Mouse (Mus musculus) macrophage (primary cell): ENCODE data around the gene 1810046K07Rik. TPM values are rescaled to one million over a fixed set of nuclear protein-coding genes. Genes with fewer than 3 reads are reported as not detected.

ENCODE experiments used
- H3K27ac ChIP-seq: fragments of 350-480 bp; formaldehyde crosslinking; 2 replicates; pipeline ENCODE4 v1.9.0; 2021
- H3K36me3 ChIP-seq: fragments of 350-480 bp; formaldehyde crosslinking; 2 replicates; pipeline ENCODE4 v1.9.0; 2021; ENCODE audit errors: inconsistent target
- H3K4me3 ChIP-seq: fragments of 350-480 bp; formaldehyde crosslinking; 2 replicates; pipeline ENCODE4 v1.9.0; 2021; ENCODE audit errors: inconsistent target
- H3K79me2 ChIP-seq: fragments of 350-480 bp; formaldehyde crosslinking; 2 replicates; pipeline ENCODE4 v1.9.0; 2021; ENCODE audit errors: inconsistent target
- WGBS: methylation state at CpG from one replicate; pipeline ENCODE4 v1.1.7; 2026; ENCODE audit warnings: inconsistent platforms; ENCODE audit not compliant: missing documents; 5-methylcytosine and 5-hydroxymethylcytosine counted together
- polyA plus RNA-seq: library from polyadenylated mRNA; stranded (reverse); fragments of 250-400 nt; gene quantifications from 3 replicates; pipeline ENCODE4 v1.2.4, GENCODE M21; 2018; ENCODE audit warnings: inconsistent platforms

The 1810046K07Rik gene
- polyA plus RNA-seq, 1 experiment from 2014 or later, result not detected

DNA sequence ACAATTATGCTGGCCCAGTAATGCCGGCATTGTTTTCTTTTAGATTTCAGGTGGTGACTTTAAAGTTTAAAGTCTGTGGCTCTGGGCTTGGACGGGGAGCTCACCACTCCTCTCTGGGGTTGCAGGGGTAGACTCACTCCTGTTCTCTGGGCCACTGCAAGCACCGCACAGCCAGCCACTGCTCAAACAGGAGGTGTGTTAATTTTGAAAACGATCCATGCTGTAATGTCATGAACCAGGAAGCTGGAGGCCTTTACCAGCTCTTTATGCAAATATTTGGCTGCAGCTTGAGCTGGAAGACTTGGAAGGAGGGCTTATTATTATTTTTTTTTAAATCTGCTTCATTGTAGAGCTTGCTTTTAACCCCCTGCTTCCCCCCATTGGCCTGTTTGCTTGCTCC, 54.0 kb downstream of the 1810046K07Rik start:
- Histone ChIP-seq H3K4me3 (no peak overlapping the region), H3K79me2 (no peaks in the 10 kb centered on the region), H3K36me3 (no peaks in the 10 kb centered on the region), H3K27ac (no peak overlapping the region)
- WGBS, result 50% methylated on average over 4 of the region's 4 CpGs

DNA sequence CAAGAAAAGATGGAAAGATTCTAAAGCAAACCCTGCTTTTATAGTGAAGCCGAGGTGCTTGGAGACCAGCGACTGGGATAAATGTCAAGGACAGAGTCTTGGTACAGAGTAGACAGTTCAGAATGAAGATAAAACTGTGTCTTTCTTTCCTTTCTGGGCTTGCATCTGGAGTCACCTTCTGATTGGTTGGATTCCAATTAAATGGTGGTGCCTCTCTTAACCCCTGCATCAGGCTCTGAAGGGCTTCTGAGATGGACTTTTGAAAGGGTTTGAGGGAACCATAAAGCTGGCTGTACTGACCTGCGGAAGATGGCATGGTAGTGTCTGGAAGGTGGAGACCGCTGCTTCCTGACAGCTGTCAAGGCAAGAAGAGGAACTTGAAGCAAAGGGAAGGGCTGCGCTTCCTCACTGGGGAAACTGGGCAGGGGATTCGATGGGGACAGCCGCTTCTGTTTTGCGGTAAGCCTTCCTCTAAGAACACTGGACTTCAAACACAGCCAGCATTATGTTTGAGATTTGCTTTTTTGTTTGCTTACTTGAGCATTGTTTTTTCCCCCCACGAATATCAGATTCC, 55.0 kb downstream of the 1810046K07Rik start:
- H3K79me2 ChIP-seq, result no peaks in the 10 kb centered on the region
- H3K27ac ChIP-seq, result no peak overlapping the region
- WGBS, result 29% methylated on average over 9 of the region's 9 CpGs
- no peaks in the 10 kb centered on the region for H3K36me3 ChIP-seq
- H3K4me3 ChIP-seq, result no peak overlapping the region

- no peak overlapping the region for H3K4me3 ChIP-seq
- WGBS, result 66% methylated on average over 5 of the region's 5 CpGs
- no peaks in the 10 kb centered on the region for H3K36me3 ChIP-seq
- H3K79me2 ChIP-seq, result no peaks in the 10 kb centered on the region
- no peak overlapping the region for H3K27ac ChIP-seq
Observed at GRCm38 (mm10) chr9:51272102-51272501, 56.6 kb downstream of the 1810046K07Rik start.

DNA sequence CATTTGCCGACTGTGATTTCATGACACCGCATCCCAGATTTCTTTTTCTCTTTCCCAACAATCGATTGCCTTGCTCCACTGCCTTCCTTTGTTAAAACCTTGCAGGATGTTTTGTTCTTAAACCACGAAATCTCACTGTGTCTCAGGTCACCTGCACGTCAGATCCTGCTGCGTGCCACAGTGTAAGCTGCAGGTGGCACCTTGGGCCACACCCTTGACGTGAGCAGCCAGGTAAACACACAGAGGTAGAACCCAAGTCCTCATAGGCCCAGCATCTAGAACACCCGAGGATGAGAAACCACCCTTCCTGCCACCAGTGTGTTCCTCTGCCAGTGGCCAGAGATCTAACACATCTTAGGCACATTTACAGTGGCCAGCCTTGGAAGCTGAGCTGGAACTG, 57.6 kb downstream of the 1810046K07Rik start:
- no peaks in the 10 kb centered on the region for H3K36me3 ChIP-seq
- no peak overlapping the region for H3K27ac ChIP-seq
- H3K4me3 ChIP-seq, result no peak overlapping the region
- WGBS, result 94% methylated on average over 8 of the region's 8 CpGs
- H3K79me2 ChIP-seq, result no peaks in the 10 kb centered on the region

DNA sequence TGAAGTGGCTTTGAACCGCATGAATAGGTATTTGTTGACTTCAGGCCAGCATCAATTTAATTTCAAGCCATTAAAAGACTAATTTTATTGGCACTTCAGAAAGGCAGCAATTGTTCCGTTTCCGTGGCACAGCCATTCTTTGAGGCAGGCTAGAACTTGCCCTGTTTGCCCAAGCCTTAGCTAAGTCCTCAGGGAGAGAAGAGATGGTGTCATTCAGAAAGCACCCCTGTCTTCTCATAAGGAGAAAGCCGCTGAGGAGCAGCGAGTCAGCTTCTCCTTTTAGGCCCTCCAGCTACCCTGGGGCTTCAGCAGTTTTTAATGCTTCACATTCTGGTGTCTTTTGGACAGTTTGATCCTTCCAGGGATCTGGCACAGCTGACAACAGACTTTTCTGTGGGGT, 59.9 kb downstream of the 1810046K07Rik start:
- H3K79me2 ChIP-seq, result no peaks in the 10 kb centered on the region
- 84% methylated on average over 5 of the region's 5 CpGs for WGBS
- H3K27ac ChIP-seq, result no peak overlapping the region
- H3K4me3 ChIP-seq, result no peak overlapping the region
- no peaks in the 10 kb centered on the region for H3K36me3 ChIP-seq

- H3K4me3 ChIP-seq, result no peak overlapping the region
- WGBS, result 92% methylated on average over 5 of the region's 5 CpGs
Observed at GRCm38 (mm10) chr9:51258426-51258825, 70.3 kb downstream of the 1810046K07Rik start.

GRCm38 (mm10) chr9:51256780-51257502, 71.8 kb downstream of the 1810046K07Rik start:
- H3K36me3 ChIP-seq, result no peaks in the 10 kb centered on the region
- H3K27ac ChIP-seq, result no peak overlapping the region
- no peak overlapping the region for H3K4me3 ChIP-seq
- H3K79me2 ChIP-seq, result no peaks in the 10 kb centered on the region
- WGBS, result 77% methylated on average over 4 of the region's 4 CpGs

More at GRCm38 (mm10) chr9:51258426-51258825, 70.3 kb downstream of the 1810046K07Rik start:
- Histone ChIP-seq H3K79me2 (no peaks in the 10 kb centered on the region), H3K27ac (no peak overlapping the region), H3K36me3 (no peaks in the 10 kb centered on the region)

Other genes with a start within 250 kb of the 1810046K07Rik start
- gene 4833427G06Rik, start 226.8 kb downstream of the 1810046K07Rik start, polyA plus RNA-seq, result not detected in 3 replicates
- not detected in 3 replicates for gene Gm32742, start 163.4 kb downstream of the 1810046K07Rik start, polyA plus RNA-seq
- gene Pou2af1, start 115.2 kb downstream of the 1810046K07Rik start, polyA plus RNA-seq, result 0.14 TPM in 1 of 3 replicates, not detected in the others
- 0.11 TPM in 1 of 3 replicates, not detected in the others for gene Colca2, start 50.3 kb downstream of the 1810046K07Rik start, polyA plus RNA-seq